Mouse (Mus musculus) liver, postnatal 0 days (tissue): Measurements from ENCODE around the gene Kcnq5. TPM values are rescaled to one million over a fixed set of nuclear protein-coding genes. Genes with fewer than 3 reads are reported as not detected.
"Not testable (repeated sequence)": the region's sequence is repeated elsewhere in the genome, so short reads cannot be mapped to it uniquely, and the experiment has no call there.

Source experiments
- ATAC-seq: fragments of 200-750 bp; cut with Nextera tagmentation; 2 replicates; pipeline ENCODE4 v1.8.0; 2017; ENCODE audit warnings: mild to moderate bottlenecking, moderate library complexity
- DNase-seq: peaks from one replicate; pipeline ENCODE4 v3.0.0-alpha.2; 2016
- H3K27ac ChIP-seq: fragments of 300-500 bp; sonication (generic); 2 replicates; pipeline ENCODE4 v1.5.1; 2014; ENCODE audit warnings: antibody characterized with exemption, moderate library complexity, mild to moderate bottlenecking, low read depth
- H3K27me3 ChIP-seq: fragments of 300-500 bp; sonication (generic); 2 replicates; pipeline ENCODE4 v1.6.1; 2014; ENCODE audit warnings: low read length, control low read depth, mixed read lengths; ENCODE audit not compliant: insufficient read depth
- H3K36me3 ChIP-seq: fragments of 300-500 bp; sonication (generic); replicated peaks from 2 replicates; pipeline ENCODE4 v1.6.1; 2014; ENCODE audit warnings: mild to moderate bottlenecking, control low read depth, low read length, moderate library complexity, mixed read lengths; ENCODE audit not compliant: insufficient read depth
- H3K4me1 ChIP-seq: fragments of 300-500 bp; sonication (generic); 2 replicates; pipeline ENCODE4 v1.6.1; 2014; ENCODE audit warnings: antibody characterized with exemption, mild to moderate bottlenecking, control low read depth; ENCODE audit not compliant: insufficient read depth
- H3K4me2 ChIP-seq: fragments of 300-500 bp; sonication (generic); 2 replicates; pipeline ENCODE4 v1.6.1; 2014; ENCODE audit warnings: low read depth, mild to moderate bottlenecking, low read length, moderate library complexity, mixed read lengths
- H3K4me3 ChIP-seq: fragments of 300-500 bp; sonication (generic); 2 replicates; pipeline ENCODE4 v1.5.1; 2014; ENCODE audit warnings: low read depth, low read length
- H3K9ac ChIP-seq: fragments of 300-500 bp; sonication (generic); replicated peaks from 2 replicates; pipeline ENCODE4 v1.6.1; 2014; ENCODE audit warnings: mild to moderate bottlenecking, moderate library complexity
- H3K9me3 ChIP-seq: fragments of 300-500 bp; sonication (generic); 2 replicates; pipeline ENCODE4 v1.6.1; 2016; ENCODE audit warnings: mild to moderate bottlenecking, control low read depth, low read length, mixed read lengths
- CTCF ChIP-seq: sonication (generic); IDR thresholded peaks from 2 replicates; pipeline ENCODE4 v1.5.1; 2016; ENCODE audit warnings: antibody characterized with exemption, low read depth
- EP300 ChIP-seq: IDR thresholded peaks from 2 replicates; pipeline ENCODE4 v1.6.1; 2016; ENCODE audit warnings: antibody characterized with exemption, low read depth, mild to moderate bottlenecking
- WGBS: fragments of 180-500 bp; shearing (Covaris S2); extraction: QIAGEN DNeasy Blood & Tissue Kit; methylation state at CpG from one replicate; pipeline ENCODE4 v1.1.7; 2014; ENCODE audit not compliant: insufficient replicate concordance; 5-methylcytosine and 5-hydroxymethylcytosine counted together
- polyA plus RNA-seq: library from polyadenylated mRNA; unstranded; fragments of >200 nt; fragmentation: Nextera tagmentation; extraction: Ambion mirVana; gene quantifications from 2 replicates; pipeline ENCODE4 v1.2.1, GENCODE M21; 2015

Kcnq5 gene
- polyA plus RNA-seq, 1 experiment from 2014 or later, result 0.21 TPM

DNA sequence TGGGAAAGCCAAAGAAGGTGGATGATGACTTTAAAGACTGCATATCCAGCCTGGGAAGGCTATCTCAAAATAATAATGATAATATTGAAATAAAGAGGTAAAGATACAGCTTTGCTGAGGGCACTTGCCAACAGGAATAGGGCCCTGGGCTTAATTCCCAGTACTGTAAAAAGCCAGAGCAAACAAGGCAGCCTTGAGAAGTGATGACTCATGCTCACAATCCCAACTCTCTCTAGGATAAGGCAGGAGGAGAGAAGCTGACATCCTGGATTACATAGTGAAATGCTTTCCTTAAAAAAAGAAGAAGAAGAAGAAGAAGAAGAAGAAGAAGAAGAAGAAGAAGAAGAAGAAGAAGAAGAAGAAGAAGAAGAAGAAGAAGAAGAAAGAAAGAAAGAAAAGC, 359.2 kb downstream of the Kcnq5 start:
- DNase-seq (no peak), ATAC-seq (no peak)
- H3K4me3 ChIP-seq, result no peak overlapping the region
- no peaks in the 10 kb centered on the region for H3K4me1 ChIP-seq
- no peaks in the 10 kb centered on the region for H3K9me3 ChIP-seq
- H3K4me2 ChIP-seq, result no peak overlapping the region
- no peak for TF ChIP-seq EP300
- TF ChIP-seq CTCF, result no peak
- H3K27ac ChIP-seq, result no peak overlapping the region
- H3K27me3 ChIP-seq, result no peaks in the 10 kb centered on the region
- no peak overlapping the region for H3K9ac ChIP-seq
- no peaks in the 10 kb centered on the region for H3K36me3 ChIP-seq

DNA sequence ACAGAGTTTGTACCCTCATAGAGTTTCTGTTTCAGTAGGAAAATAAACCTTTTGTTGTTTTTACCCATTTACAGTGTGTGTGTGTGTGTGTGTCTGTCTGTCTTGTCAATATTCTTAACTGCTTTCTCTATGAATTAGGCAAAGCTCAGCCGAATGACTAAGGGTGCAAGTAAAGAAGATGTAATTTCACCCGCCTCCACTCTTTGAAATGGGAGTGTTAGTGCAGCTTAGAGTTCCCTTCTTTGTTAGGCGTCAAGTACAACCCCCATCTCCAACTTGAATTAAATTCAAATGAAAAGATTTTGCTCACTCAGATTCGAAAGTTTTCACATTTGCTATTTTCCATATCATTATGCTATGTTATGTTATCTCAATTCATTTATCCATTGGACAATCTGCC, 361.1 kb downstream of the Kcnq5 start:
- Histone ChIP-seq H3K9ac (no peak overlapping the region), H3K4me2 (no peak overlapping the region), H3K27me3 (no peaks in the 10 kb centered on the region), H3K4me1 (no peaks in the 10 kb centered on the region), H3K4me3 (no peak overlapping the region), H3K36me3 (no peaks in the 10 kb centered on the region), H3K27ac (no peak overlapping the region), H3K9me3 (no peaks in the 10 kb centered on the region)
- ATAC-seq, result no peak
- TF ChIP-seq CTCF (no peak), EP300 (no peak)
- DNase-seq, result no peak
- WGBS, result 63% methylated on average over 4 of the region's 4 CpGs

DNA sequence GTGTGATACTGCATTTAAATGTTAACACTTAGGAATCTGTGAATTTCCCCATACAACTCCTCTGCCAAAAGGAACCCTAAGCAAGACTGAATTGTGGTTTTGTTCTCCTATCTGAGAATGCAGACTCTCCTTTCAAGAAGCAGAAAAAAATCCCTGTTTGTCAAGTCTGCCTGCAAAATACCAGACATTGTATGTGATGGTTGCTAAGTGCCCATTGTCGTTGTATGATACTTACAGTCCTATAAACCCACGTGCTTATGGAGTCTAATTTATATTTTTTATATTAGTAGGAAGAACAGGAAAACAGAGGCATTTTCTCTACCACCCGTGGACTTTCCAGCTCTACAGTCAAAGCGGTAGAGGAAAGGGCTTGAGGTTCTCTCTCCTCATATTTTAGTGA, 367.9 kb downstream of the Kcnq5 start:
- H3K9me3 ChIP-seq, result no peaks in the 10 kb centered on the region
- H3K4me2 ChIP-seq, result no peak overlapping the region
- ATAC-seq (no peak), DNase-seq (no peak)
- H3K4me1 ChIP-seq, result no peaks in the 10 kb centered on the region
- H3K27me3 ChIP-seq, result no peaks in the 10 kb centered on the region
- H3K27ac ChIP-seq, result no peak overlapping the region
- no peak overlapping the region for H3K9ac ChIP-seq
- WGBS, result 61% methylated on average over 4 of the region's 4 CpGs
- no peak for TF ChIP-seq CTCF
- no peak overlapping the region for H3K4me3 ChIP-seq
- no peaks in the 10 kb centered on the region for H3K36me3 ChIP-seq

DNA sequence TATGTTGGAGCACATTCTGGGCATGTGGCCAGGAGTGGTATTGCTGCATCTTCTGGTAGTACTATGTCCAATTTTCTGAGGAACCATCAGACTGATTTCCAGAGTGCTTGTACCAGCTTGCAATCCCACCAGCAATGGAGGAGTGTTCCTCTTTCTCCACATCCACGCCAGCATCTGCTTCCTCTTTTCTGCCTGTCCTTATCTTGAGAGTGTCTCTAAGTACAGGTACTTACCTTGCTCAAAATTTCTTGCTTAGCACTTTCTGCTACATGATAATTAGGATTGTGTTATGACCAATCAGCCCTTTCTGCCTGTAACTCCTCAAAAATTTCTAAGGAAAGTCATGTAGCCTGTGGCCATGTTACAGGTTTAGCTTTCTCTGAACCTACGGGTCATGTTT, 394.3 kb downstream of the Kcnq5 start:
- not testable (repeated sequence) for H3K4me3 ChIP-seq, DNase-seq, H3K27ac ChIP-seq, ATAC-seq, H3K9me3 ChIP-seq, H3K27me3 ChIP-seq, H3K4me2 ChIP-seq, H3K9ac ChIP-seq, H3K36me3 ChIP-seq, H3K4me1 ChIP-seq
- 63% methylated on average over 2 of the region's 2 CpGs for WGBS

DNA sequence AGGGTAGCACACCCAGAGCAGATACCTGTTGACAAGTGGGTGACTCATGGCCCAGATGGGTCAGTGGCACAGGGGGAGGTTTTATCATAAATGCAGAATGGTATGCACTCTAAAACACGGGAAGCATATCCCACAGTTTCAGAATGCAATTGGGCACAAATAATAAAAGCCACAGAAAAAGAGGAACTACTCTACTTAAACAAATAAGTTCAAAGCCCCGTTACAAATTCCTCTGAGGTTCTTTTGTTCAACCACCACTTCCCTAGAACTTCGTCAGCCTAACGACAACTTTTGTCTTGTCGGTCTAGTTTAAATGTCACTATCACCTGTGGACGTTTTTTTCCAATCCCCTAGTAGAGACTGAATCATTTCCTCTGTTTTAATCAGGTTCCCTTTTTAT, 407.1 kb downstream of the Kcnq5 start:
- H3K4me1 ChIP-seq, result no peaks in the 10 kb centered on the region
- 24% methylated on average over 6 of the region's 6 CpGs for WGBS
- no peak overlapping the region for H3K4me2 ChIP-seq
- H3K27ac ChIP-seq, result no peak overlapping the region
- TF ChIP-seq EP300 (no peak), CTCF (no peak)
- no peak overlapping the region for H3K4me3 ChIP-seq
- no peaks in the 10 kb centered on the region for H3K36me3 ChIP-seq
- H3K9me3 ChIP-seq, result no peaks in the 10 kb centered on the region
- no peak overlapping the region for H3K9ac ChIP-seq
- DNase-seq (no peak), ATAC-seq (no peak)
- no peaks in the 10 kb centered on the region for H3K27me3 ChIP-seq

DNA sequence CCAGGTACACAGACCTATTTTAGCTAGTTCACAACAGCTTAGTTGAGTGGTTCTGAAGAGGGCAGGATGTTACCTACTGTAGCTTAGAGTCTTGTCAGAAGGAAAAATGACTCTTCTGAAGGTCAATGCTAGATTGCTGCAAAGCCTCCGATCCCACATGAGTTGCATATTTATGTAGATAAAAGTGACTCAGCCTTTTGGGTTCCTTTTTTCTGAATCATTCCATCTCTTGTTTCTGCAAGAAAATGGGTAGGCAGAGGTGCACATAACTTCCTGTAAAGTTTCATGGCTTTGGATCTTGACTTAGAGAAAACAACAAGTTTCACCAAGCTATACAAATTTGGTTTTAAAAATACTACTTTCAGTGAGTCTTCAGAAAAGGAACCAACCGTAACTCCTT, 409.0 kb downstream of the Kcnq5 start:
- ATAC-seq, result no peak
- DNase-seq, result no peak
- Histone ChIP-seq H3K4me1 (no peaks in the 10 kb centered on the region), H3K9ac (no peak overlapping the region), H3K4me3 (no peak overlapping the region), H3K9me3 (no peaks in the 10 kb centered on the region), H3K27ac (no peak overlapping the region), H3K4me2 (no peak overlapping the region), H3K27me3 (no peaks in the 10 kb centered on the region), H3K36me3 (no peaks in the 10 kb centered on the region)
- no peak for TF ChIP-seq EP300
- no peak for TF ChIP-seq CTCF
- WGBS, result 58% methylated on average over 2 of the region's 2 CpGs

DNA sequence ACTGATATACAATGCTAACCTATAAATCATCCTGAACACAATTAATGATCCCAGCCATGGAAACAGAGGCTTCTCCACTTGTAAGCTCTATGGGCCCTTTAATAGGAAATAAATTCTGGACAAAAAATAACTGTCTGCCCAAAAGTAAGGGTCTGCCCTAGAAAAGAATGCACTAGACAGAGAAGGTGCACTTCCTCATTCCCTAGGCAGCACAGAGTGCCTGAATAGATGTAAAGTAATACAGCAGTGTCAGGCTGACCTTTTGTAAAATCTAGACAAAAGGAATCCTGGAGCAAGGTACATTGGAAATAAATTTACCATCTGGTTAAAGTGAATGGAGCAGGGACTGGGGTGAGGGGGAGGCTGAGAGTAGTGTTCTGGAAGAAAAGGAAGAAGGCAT, 417.8 kb downstream of the Kcnq5 start:
- Histone ChIP-seq H3K4me2 (no peak overlapping the region), H3K9ac (no peak overlapping the region)
- ATAC-seq, result no peak

More for the DNA sequence above, 417.8 kb downstream of the Kcnq5 start:
- no peak overlapping the region for H3K27ac ChIP-seq
- DNase-seq, result no peak
- no peaks in the 10 kb centered on the region for H3K4me1 ChIP-seq
- no peaks in the 10 kb centered on the region for H3K9me3 ChIP-seq
- TF ChIP-seq CTCF (no peak), EP300 (no peak)
- H3K27me3 ChIP-seq, result no peaks in the 10 kb centered on the region
- no peaks in the 10 kb centered on the region for H3K36me3 ChIP-seq
- no peak overlapping the region for H3K4me3 ChIP-seq
